Mouse (Mus musculus) adrenal gland, postnatal 4 days (tissue): Measurements from ENCODE around the gene Gm13420. TPM values are rescaled to one million over a fixed set of nuclear protein-coding genes. Genes with fewer than 3 reads are reported as not detected.
"Not testable (repeated sequence)": the region's sequence is repeated elsewhere in the genome, so short reads cannot be mapped to it uniquely, and the experiment has no call there.

Experiments used
- DNase-seq, 2 experiments: peaks; one replicate each; pipeline ENCODE4 v3.0.0; 2021 to 2022; ENCODE audit warnings: low spot score in 2 of 2, mixed read lengths in 2 of 2
- long read RNA-seq, 2 experiments: library from polyadenylated mRNA; stranded (forward); transcript quantifications; one replicate each; pipeline ENCODE4 v2.0.0; 2021
- total RNA-seq, 2 experiments: library from RNA; stranded (reverse); gene quantifications; 2 replicates each; pipeline ENCODE4 v1.2.3; 2021

Gene Gm13420
- 1 to 10 TPM in 1 of 2 experiments, not detected in 1; 1.8 TPM for total RNA-seq
- long read RNA-seq, experiment 1, result 0 reads
- long read RNA-seq, experiment 2, partial matches to known transcripts, result 1 of 2 reads
- long read RNA-seq, experiment 2, other reads (novel, unspliced or antisense), result 0 of 2 reads

DNA sequence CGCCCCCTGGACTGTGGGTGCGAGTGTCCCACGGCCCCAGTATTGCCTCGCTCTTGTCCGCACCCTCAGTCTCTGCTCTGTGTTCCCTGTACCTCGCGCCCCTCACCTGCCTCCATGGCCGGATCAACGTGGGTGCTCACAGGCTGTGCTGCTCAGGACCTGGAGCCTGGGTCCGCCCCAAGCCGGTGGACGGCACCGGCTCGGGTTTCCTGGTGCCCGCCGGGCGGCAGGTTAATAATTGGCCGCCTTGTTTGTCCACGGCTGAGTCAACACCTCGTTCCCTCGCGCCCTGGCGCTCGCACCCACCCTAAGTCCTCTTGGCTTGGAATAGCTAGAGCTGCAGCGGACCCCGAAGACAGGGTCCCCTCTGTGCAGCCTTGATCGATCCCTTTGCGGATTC lies at the start of gene Gm13420:
Gene Gm13420 (minus strand): TSS at position 189 of the 400 bp plus-strand sequence.
- no peak for DNase-seq

DNA sequence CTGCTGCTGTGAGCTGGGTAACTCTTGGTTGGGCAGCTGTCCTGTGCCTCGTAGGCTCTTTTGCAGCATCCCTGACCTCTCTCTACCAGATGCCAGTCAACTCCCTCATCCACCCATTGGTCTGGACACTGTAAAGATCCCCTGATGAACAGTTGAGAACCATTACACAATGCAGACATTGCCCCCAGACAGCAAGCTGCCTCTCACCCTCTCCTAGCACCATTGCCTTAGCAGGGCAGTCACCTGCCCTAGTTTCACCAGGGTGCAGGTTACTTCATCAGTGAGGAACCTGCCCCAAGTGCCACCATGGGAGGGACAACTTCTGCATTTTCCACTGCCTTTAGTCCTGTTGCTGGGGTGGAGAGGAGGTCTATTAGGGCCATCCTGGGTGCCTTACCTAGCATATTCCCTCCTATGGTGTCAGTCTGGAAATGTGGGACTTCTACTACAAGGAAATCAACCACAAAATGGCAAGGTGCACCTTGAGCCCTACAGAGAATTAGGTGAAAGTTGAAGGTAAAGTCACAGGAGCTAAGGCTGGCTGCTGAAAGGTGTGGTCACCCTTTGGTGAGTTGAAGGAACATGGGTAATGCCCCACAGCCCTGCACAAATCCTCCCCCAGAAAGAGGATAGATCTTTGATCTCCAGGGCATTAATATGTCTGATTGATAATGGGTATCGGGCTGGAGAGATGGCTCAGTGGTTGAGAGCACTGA lies 41.4 kb upstream of the Gm13420 start:
- no peak for DNase-seq

DNA sequence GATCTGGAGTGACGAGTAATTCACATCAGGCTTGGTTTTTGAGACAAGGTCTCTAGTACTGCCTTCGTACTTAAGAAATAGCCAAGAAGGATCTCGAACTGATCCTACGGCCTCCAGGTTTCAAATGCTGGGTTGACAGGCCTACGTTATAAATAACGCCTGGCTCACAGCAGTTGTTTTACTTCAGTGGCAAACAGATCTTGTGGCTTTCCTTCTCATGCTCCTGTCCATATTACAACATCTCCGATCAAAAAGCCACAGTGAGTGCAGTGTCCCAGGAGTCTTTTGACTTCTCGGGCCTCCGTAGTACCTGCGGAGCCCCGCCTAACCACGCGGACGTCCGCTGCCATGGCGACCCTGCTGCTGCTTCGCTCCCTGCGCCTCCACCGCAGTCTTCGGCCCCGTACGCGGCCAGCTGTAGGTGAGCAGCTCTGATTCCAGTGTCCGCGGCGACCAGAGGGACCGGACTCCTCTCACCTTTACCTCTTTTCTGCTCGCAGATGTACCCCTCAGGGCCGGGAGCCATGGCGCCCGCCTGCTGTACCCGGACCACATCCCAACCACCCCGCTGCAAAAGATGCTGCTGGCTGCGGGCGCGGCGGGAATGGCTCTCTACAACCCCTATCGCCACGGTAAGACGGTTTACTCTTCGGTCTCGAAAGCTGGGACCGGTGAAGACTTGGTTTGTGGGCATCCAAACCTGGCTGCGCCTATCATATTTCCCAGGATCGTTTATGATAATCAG lies 36.6 kb upstream of the Gm13420 start, which contains the start of gene Trub2:
Gene Trub2 (minus strand): TSS at position 566 of the 745 bp plus-strand sequence.
- DNase-seq, result peak; percentile 67 to 69

DNA sequence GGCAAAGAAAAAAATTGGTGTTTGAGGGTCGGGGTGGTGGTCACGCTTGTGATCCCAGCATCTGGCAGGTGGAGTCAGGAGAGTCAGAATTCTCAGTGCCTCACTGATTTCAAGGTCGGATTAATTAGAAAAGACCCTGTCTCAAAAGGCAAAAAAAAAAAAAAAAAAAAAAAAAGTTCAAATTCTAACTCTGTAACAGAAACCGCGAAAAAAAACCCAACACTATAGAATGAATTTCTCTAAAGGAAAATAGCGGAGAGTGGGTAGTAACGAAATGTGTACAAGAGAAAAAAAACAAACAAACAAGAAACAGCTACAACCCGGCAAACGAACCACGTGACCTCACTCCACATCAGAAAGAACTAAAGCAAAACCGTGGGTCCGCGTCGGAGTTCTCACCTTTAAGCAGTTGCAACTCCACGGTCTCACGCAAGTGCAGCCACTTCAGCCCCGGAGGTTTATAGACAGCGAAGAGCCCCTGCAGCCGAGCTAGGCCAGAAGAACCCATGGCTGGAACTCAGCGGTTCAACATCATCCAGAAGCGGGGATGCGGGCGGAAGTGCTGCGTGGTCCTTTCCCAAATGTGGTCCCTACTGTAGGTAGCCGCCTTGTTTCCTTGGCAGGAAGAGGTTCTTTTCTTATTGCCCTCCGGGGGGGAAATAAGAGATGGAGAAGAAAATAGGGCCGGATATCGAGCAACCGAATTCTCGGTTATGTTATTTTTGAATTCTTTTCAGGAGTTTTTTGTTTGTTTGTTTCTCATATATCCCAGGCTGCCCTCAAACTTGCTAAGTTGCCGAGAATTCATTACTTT lies 35.8 kb upstream of the Gm13420 start, which contains the start of gene Coq4:
Gene Coq4 (plus strand): TSS at position 390 of the 814 bp plus-strand sequence.
- DNase-seq, result peak; percentile 49 to 68

DNA sequence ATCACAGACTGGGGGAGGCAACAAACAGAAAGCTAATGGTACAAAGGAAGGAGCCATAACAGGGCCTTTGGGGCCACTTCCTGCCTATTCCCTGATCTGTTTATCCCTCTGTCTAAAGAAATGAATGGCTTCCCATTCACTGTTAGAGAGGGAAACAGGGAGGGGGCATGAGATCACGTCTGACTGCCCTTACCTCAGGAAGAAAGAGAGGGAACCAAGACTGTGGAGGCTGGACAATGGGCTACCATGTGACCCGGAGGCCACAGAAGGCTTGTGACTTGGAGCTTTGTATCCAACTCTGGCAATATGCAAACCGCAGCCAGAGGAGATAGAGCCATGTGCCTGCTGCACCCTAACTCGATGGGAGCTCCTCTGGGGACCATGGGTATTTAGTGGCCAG lies 32.8 kb upstream of the Gm13420 start:
- DNase-seq, result no peak

DNA sequence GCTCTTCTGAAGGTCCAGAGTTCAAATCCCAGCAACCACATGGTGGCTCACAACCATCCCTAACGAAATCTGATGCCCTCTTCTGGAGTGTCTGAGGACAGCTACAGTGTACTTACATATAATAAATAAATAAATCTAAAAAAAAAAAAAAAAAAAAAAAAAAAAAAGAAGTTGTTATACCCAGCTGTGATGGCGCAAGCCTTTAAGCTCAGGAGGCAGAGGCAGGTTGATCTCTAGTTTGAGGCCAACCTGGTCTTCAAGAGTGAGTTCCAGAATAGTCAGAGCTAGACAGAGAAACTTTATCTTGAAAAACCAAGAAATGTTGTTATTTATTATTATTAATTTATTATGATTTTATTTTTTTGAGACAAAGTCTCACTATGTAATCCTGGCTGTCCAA lies 29.8 kb upstream of the Gm13420 start:
- not testable (repeated sequence) for DNase-seq

DNA sequence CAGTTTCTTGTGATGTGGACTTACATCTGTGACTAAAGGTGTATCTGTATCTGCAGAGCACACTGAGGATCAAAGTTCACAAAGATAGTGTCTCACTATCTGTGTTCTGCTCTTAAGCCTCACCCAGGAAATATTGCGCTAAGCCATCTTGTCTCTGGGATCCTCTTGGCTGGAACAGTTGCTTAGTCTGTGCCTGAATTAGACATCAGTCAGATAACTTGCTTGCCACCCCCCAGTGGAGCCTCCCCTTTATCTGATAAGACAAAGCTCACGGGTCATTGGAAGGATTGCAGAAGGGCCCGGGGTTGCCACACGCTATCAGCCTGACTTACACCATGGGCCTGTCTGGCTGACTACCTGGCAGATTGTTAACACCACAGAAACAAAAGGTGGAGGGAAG lies 21.8 kb upstream of the Gm13420 start:
- DNase-seq, result no peak

DNA sequence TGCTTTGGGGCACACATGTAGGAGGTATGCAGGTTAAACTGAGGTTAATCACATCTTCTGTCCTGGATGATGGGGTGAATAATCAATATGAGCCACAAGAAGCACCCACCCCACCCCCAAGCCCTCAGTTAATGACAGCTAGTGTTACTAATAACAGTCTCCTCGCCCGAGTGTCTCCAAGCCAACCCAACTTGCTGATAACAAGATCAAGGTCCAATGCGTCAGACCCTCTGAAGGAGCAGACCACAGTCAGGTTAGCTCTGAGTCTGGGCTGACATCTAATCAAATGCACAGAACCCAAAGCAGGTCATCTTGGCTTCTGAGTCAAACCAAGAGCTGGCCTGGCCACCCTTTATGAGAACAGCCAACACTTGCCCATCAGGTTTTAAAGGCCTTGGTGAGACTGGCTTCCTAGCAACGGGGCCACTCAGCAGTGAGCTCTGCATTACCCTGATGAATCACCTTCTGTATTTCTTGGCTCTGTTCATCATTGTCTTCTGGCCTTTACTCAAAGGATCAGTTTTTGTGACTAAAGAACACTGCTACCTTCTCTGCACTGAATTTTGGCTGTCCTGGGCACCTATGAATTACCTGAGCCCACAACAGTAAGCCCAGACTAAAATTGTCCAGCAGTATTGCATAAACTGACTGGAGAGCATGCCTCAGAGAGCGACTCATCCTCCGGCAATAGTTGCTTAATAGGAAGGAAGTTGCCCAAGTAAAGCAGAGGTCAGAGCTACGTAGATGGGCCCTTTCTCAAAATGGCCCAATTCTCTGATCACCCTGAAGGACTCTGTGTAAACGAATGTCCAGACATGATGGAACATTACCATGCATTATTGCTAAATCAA lies 20.4 kb upstream of the Gm13420 start:
- DNase-seq, result peak in 1 of 2 experiments; percentile 14

DNA sequence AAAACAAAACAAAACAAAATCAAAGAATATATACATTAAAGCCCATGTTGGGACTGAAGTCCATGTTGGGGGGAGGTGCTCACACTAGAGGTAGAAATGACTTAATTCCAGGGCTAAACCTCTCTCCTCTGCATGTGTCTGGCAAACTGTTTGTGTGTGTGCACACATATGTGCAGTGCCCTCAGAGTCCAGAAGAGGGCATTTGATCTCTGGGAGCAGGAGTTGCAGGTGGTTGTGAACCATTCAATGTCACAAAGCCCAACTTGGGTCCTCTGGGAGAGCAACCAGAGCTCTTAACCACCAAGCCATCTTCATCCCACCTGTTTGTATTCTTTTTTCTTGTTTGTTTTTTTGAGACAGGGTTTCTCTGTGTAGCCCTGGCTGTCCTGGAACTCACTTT lies 18.7 kb upstream of the Gm13420 start:
- DNase-seq, result no peak

DNA sequence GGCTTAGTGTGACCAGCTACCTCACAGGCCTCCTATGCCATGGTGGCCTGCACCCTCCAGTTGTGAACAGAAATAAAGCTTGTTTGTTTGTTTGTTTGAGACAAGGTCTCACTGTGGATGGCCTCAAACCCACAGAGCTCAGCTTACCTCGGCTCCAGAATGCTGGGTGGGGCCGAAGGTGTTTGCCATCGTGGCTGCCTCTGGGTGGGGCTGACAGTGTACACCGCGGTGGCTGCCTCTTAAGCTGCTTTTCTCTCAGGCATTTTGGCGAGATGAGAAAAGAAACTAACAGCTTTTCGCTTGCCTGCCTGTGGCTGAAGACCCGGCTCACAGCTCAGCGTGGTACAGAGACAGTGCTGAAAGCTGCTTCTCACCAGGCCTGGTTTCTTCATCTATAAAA lies 17.4 kb upstream of the Gm13420 start:
- no peak for DNase-seq

DNA sequence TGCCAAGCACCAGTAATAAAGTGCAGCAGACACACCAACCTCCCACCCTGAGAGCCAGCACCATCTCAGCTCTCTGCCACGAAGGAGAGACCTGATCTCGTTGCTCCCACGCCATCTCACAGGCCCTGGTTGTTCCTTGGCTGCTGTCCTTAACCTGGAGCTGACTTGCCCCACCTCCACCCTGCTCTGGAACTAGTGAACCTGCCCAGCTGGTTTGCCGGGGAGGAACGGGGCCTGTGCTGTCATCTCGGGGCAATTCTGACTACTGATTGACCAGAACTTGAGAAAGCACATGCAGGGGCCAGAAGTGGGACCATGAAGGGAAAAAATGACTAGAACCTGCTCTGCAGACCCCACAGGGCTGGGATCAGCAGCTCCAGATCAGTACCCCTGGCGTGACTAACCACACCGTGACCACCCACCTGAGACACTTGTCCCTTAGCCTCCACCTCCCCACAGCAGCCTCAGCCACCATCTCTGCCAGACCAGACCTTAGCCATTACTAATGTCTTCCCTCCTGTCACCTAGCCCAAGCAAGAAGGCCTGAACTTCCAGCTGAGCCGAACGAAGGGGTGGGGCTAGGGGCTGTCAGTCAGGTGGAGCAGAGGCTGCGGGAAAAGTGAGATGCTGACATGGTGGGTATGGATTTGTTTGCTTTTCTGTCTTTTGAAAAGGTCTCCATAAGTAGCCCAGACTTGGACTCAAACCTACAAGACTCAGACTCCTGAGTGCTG lies 16.7 kb upstream of the Gm13420 start:
- DNase-seq, result no peak

DNA sequence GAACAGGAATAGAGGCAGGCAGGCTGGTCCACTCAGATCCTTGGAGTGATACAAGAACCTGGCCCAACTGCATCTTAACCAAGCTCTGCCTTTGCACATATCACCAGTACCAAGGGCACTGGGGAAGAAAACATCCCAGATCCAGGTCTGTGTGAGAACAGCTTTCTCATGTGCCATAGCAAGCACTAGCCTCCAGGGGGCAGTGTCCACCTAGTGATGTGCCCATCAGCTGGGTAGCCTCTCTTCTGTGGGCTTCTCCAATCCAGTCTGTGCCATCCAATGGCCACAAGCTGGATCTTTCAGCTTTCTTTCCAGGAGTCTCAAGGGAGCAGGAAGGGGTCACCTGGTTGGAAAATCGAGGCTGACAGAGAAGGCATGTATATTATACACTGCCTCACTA lies 13.3 kb upstream of the Gm13420 start:
- DNase-seq, result peak; percentile 41 to 51

DNA sequence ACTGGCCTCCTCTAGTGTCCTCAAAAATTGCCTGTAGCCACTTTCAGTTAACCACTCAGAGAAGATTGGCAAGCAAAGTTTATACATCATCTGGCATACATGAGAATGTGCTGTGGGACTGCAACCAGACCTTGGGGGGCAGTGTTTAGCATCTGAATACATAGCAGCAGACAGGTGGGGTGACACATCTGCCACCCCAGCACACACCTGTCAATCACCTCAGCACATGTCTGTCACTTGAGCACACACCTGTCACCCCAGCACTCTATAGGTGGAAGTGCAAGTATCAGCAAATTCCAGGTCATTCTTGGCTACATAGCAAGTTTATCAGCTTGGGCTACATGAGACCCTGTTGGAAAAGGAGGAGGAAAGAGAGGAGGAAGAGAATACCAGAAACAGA lies 4.2 kb upstream of the Gm13420 start:
- no peak for DNase-seq

DNA sequence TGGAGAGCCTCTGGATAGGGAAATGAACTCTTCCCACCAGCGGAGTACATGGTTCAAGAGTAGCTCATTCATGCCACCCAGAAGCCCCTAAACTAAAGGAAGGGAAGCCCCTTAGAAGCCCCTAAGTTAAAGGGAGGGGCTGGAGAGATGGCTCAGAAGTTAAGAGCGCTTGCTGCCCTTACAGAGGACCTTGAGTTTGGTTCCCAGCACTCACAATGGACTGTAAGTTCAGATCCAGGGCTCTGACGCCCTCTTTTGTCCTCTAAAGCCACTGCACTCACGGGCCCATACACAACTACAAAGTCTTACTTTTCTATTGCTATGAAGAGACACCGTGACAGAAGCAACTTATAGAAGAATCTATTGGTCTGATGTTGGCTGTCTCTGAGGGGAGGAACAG lies 912 bp upstream of the Gm13420 start:
- no peak for DNase-seq

DNA sequence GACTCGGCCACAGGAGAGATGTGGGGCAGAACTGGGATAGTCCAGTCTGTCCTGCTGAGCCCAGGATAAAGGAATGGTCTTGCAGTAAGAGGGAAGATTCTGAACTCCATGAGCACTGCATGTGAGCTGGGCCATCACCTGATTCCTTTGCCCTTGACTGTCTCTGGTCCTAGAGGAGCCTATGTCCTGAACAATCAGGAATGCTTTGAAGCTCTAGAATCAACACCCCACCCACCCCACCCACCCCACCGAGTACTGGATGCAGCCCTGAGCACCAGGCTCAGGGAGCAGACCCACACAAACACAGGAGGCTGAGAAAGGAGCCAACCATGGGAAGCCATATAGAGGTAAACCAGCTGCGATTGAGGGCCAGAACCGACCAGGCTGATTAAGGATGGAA lies 3.0 kb downstream of the Gm13420 start:
- DNase-seq, result no peak

DNA sequence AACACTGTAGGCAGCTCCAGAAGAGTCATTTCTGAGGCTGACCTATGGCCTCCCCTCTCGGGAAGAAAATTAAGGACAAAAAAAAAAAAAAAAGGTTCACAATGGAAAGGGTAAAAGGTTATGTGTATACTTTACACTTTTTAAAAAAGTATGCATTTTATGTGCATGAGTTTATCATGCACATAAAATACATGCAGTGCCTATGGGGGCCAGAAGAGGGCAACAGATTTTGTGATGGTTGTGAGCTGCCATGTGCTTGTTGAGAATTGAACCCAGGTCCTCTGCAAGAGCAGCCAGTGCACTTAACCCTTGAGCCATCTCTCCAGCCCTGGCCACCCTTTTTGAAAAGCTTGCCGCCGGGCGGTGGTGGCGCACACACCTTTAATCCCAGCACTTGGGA lies 3.6 kb downstream of the Gm13420 start:
- no peak for DNase-seq

DNA sequence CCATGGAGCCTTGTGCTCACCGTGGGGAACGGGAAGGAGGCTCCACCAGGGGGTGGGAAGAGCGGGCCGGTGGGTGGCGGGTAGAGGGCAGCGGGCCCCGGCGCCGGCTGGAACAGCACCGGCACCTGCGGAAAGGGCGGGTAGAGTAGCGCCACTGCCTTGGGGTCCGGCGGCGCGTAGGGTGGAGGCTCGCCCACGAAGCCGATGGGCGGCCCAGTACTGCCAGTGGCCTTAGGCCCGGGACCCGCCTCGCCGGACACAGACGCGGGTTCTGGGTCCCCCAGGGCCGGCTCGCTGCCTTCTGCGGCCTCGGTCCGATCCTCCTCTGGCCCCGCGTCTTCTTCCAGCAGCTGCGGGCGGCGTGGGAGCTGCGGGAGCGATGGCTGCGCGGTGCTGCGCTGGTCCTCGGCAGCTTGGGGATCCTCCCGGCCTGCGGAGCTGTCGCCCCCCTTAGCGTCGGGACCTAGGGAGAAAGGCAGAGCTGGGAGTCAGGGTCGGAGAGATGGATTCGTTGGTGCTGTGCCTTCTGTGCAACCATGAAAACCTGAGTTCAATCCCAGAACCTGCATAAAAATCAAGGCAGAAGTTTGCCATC lies 4.2 kb downstream of the Gm13420 start:
- no peak for DNase-seq

DNA sequence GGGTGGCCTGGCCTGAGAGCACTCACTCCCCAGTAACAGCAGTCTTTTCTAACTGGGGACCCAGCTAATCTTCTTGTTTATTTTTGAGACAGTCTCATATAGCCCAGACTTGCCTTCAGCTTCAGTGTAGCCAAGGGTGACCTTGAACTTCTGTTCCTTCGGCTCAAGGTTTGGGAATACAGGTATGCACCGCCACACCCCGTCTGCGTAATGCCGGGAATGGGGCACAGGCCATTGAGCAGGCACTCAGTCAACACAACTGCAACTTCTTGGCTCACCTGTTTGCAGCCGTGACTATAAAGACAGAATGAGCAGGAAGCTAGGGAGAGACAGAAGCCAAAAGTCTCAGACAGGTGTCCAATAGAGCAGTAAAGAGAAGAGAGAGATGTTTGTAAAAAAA lies 7.2 kb downstream of the Gm13420 start:
- DNase-seq, result no peak

DNA sequence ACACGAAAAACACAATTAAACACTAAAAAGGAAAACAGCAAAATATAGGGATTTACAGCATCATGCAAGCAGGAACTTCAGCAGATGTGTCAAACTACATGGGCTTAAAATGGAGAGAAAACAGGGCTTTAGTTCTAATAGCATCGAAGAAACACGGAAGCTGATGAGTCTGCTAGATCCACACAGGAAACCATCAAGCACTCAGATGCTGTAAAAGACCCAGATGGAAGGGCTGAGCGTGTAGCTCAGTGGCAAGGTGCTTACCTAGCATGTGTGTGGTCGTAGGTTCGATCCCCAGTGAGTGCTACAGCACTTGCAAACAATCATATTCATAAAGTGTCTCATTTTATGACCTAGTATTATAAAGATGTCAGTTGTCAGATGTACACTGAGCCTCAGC lies 10.3 kb downstream of the Gm13420 start:
- DNase-seq, result no peak
